Mouse (Mus musculus) heart, adult 11 months (tissue): ENCODE measurements around the gene Ttll8.
A peak's percentile ranks its signal among the peaks of the same experiment; 100 is the strongest.

Source experiments
- DNase-seq: peaks from one replicate; pipeline ENCODE4 v3.0.0; 2022

Ttll8 gene

DNA sequence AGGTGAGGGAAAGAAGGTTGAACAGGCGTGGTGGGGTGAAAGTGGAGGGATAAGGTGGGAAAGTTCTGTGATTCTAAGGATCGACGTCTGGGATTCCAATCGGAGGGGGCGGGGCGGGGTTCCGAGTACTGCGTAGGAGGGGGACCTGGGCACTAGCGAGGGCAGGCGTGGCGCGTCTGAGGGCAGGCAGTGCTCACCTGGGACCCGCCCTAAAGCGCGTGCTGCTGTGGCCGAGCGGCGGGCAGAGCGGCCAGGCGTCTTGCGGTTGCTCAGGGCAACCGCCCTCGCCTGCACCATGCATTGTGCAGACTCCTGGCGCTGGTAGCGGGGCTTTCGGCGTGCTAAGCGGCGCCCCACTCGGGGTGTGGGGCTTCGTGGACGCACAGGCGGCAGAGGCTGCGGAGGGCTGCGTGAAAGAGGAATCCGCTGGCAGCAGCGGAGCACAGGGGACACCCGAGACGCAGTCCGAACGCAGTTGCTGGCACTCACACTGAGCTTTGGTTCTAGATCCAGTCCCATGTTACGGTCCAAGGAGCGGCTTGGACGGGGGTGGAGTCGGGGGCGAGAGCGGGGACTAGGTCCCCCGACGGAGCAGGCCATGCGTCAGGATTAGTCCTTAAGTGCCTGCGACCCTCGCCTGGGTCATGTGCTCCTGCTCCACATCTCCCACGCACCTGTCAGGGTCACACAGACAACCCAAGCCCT, at the start of gene Ttll8:
Ttll8 (minus strand) TSS at position 51 of the 705 bp plus-strand sequence.
- DNase-seq = peak; percentile 82

DNA sequence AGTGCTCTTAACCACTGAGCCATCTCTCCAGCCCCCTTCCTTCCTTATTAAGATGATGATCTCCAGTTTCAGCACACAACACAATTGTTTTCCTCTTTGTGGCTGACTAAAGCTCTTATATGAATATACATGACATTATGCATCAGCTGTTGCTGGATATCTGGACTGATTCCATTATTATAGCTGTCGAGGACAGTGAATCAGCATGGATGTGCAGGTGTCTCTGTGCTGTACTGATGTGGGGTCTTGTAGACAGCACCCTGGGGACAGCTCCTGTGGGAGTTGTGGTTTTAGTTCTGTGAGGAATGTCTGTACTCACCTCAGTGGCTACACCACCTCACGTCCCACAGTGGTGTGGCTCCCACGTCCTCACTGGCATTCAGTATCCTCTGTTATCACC, 47.0 kb upstream of the Ttll8 start:
- no peak for DNase-seq

DNA sequence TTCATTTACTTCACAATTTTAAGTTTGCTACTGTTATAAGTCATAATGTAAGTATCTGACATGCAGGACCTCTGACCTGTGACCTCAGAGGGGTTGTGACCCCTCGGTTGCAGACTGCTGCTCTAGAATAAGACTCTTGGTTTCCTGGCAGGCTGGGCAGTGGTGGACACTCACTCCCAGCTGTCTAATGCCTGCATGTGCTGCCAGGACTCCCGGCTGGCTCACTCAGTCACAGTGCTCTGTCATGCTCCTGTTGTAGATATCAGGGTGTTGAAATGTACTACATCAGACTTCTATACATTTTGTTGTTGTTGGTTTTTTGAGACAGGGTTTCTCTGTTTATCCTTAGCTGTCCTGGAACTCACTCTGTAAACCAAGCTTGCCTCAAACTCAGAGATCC, 46.1 kb upstream of the Ttll8 start:
- no peak for DNase-seq

DNA sequence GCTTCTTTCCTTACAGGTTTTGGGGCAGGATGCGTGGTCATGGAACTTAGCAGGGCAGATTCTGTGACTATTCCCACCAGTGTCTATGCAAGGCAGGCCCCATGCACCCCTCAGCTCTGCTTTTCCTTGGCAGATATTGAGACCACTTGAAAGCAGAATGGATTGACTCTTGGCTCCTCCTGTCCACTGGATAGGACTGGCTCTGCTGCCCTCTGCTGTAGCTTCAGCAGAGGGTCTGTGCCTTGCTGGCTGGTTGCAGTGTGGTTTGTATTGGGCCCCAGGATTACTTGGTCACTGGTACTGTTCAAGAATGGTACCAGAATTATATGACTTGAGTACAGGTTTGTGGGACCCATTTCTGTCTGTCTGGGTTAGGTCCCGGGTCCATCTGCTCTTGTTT, 44.9 kb upstream of the Ttll8 start:
- DNase-seq = no peak

DNA sequence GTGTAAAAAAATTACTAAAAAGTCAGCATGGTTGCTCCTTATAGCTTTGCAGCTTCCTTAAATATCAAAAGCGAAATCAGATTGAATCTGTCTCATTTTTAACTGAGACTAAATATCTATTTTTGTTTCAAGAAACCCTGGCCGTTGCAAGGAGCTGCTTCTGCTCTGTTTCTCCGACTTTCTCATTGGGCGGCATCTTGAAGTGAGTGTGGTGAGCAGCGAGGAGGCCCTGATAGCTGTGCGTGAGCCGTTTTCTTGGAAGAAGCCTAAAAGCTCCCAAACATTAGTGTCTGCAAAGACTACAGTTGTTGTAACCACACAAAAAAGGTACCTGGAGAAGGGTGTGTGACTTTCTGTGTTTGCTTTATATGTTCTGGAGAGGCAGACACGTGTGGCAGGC, 44.4 kb upstream of the Ttll8 start:
- no peak for DNase-seq

DNA sequence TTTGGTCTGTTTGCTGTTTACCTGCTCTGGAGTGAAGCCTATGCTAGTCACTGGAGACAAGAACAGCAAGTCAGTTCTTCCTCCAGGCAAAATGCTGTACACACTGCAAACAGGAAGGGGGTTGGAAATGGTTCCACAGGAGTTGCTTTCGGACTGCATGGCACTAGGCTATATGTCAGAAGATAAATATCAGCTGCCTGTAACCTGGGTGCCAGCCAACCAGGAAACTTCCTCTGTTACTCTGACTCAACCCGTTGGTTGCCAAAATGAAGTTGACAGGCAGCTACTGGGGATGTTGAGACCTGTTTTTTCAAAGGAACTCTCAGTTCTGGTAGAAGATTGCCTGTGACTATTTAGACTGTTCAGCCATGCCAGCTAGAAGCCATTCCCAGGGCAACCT, 35.0 kb upstream of the Ttll8 start:
- no peak for DNase-seq

DNA sequence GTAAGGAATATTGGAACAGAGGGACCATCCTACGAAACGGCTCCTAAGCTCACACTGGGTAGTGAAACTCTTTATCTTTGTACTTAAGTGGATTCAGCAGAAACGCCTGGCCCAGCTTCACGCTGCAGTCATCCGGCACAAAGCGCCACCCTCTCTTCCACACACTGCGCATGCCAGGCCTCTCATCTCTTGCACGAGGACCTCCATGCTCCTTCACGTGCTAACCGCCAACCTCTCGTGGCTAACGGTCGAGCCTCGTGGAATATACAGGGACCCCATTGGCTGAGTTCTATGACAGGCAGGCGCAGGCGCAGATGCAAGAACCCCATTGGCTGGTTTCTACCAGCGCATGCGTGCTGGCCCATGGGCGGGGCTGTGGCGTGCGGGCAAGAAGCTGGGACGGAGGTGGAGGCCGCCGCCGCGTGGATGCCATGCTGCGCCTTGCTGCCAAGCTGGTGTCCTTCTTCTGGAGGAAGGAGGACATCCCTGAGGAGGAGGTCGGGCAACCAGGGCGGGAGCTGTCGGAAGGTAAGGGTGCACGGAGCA, 28.4 kb upstream of the Ttll8 start, which contains the start of gene Mov10l1:
Mov10l1 (plus strand) TSS at position 376 of the 546 bp plus-strand sequence.
- DNase-seq = peak; percentile 91

DNA sequence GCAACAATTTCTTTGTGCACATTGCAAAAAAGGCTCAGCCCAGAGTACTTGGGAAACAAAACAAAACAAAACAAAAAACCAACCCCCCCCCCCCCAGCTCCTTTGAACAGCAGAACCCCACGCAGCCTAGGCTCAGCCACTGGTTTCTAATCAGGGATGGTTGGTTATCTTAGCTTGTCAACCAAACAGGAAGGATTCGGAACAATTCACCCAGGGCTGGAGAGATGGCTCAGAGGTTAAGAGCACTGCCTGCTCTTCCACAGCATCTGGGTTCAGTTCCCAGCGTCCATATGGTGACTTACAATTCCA, 24.9 kb upstream of the Ttll8 start:
- no peak for DNase-seq

DNA sequence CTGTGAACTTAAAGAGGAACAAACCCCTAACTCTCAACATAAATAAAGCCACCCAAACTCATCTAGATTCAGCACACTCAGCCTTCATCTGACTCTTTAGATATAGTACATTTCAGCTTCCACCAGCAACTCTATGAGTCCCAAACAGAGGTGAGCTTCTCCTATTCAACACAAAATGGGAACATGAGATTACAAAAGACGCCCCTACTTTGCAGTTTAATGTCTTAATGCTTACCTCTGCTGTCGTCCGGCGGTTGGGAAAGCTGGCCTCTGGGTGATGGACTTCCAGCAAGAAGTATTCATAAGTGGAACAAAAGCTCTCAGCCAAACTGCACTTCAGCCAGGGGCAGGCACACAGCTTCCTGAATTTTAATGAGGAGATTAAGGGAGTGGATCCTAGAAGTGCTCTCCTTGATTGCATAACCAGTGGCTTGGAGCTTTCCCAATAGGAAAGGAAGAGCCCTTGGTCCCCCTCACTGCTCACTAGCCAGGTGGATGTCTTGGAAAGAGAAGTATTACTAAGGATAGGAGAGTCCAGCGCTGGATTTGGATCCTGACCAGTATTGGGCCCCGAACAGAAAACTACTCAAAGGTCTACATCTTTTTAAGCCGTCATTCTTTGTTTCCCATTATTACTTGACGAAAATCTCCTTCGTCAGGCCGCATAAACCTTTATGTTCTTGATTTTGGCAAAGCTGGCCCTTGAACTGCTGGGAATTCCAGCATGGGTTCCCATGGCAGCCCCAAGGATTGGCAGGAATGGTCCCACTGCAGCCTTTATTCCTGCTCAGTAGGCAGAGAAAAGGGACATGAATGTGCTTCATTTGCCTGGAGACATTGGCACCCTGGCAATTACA, 24.3 kb upstream of the Ttll8 start, which contains the start of gene Mlc1:
Mlc1 (minus strand) TSS at position 727 of the 857 bp plus-strand sequence.
- no peak for DNase-seq

DNA sequence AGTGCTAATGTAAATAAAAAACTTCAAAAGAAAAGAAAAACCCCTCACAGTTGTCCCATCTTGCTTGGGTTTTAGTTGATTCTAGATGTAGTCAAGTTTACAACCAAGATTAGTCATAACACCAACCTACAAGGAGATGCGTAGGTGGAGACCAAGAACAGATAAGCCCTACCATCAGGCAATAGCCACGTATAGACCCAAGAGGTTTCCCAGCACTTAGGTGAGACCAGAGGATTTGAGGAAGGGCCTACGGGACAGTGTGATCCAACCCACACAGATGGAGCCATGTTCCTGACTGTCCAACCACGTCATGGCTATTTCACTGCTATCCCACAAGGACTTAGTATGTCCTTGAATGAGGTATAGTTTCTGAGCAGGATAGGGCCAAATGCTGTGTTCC, 18.1 kb upstream of the Ttll8 start:
- DNase-seq = no peak

DNA sequence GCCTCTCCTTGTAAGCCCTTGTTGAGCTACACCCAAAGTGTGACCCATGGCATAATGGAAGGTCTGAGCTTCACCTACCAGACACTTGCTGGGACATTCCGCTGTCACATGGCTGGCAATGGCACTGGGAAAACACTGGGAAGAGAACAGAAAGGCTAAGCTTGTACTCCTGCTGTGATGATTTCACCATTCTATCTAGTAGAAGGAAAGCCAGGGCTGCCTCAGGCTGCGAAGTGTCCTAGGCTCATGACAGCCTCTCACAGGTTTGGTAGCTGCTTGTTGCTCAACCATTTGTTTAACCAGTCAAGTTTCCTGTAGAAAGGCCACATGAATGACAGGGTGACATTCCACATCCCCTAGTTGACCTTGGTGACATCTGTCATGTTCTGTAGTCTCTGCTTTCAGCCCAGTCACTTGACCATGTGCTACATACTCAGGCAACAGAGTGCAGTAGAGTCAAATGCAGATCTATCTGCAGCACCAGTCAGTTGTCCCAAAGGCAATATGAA, 9.9 kb upstream of the Ttll8 start:
- no peak for DNase-seq

DNA sequence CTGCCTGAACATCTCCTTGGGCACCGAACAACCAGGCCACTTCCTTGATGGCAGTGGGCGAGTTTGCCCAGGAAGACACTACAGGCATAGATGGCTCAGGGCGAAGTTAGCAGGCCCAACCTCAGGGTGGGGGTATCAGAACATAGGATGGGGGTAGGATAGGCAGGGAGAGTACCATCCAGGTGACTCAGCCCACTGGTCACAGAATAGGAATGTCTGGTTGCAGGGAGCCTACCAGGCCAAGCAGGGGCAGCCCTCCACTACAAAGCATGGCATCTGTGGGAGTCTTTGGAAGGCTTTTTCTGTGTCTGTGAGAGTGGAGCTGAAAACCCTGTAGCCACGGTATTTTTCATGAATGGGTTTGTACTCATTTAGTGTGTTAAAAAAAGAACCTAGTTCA, 3.3 kb upstream of the Ttll8 start:
- DNase-seq = no peak

DNA sequence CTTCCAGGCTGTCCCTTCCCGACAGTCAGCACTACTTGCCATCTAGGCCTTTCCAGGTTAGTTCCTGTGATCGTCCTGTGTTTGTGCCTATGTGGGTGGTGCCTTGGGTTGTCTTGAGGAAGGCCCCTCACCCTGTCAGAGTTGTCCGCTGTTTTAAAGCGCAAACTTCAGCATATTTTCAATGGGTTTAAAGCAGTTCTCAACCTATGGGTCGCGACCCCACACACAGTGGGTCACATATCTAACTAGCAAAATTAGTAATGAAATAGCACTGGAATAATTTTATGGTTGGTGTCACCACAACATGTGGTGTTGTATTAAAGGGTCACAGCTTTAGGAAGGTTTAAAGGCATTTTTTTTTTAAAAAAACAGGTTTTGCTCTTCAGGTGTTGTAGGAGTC, 1.1 kb upstream of the Ttll8 start:
- peak; percentile 80 for DNase-seq

DNA sequence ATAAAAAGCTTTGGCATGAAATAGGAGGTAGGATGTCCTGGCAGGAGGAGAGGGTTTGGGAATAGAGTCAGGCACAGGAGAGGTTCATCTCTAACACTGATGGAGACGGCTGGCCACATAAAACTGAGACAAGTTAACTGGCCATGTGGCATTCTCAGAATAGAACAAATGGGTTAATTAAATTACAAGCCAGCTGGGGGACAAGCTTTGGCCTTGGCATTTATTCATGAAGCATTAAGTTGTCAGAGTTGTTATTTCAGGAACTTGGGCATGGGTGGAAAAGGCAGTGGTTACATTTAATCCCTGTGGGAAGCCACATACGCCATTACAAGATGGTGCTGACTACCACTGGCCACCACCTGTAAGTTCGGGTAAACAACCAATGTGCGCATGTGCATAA, 3.0 kb downstream of the Ttll8 start:
- DNase-seq = no peak

DNA sequence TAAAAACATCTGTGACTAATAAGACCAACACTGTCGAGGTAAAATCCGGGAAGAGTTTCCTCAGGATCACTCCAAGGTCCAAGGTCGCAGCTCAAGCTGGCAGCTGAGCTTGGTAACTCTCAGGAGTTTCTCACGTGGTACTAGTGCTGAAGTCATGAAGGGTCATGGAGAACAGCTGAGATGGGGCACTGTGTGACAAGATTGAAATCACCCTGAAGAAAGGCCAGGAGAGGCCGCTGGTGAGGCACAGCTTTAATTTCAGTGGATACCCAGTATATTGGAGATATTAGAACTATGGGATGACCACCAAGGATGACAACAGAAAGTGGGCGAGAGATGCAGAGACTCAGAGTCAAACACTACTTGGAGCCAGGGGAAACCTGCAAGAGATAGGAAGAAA, 7.4 kb downstream of the Ttll8 start:
- peak; percentile 78 for DNase-seq

DNA sequence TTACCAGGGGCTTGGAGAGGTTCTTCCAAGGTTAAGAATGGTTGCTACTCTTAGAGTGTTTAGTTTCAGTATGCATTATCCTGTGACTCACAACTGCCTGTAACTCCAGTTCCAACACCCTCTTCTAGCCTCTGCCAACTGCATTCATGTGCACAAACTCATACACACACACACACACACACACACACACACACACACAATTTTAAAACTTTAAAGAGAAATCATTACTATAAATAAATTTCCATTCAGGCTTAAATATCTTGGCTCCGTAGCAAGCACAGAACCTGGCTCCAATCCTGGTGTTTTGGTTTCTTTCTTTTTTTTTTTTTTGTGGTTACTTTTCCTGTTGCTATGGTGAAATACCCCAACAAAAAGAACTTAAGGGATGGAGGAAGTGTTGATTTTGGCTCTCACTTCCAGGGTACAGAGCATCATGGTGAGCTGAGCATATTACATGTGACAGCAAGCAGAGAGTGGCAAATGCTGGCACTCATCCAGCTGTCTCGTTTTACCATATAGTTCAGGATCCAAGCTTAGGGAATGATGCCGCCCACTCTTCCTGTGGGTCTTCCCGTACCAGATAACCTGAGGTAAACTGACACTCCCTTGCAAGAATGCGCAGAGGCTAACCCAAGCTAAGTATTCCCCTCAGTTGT, 10.2 kb downstream of the Ttll8 start:
- peak; percentile 88 for DNase-seq

DNA sequence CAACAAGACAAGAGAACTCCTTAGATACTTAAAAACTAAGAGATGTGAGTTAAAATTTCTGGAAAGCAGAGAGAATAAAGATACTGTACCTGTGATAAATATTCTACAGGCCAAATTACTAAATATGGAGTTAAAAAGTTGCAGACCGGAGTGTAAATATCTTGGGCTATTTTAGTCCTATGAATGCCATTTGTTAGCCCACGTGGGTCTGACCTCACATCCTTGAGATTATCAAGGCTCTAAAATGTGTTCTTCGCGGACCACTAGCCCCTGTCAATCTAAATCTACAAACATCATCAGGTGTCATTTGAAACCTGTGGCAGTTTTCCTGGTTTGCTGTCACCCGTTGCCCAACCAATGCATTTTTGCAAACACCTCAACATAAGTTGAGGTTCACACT, 11.4 kb downstream of the Ttll8 start:
- peak; percentile 21 for DNase-seq

DNA sequence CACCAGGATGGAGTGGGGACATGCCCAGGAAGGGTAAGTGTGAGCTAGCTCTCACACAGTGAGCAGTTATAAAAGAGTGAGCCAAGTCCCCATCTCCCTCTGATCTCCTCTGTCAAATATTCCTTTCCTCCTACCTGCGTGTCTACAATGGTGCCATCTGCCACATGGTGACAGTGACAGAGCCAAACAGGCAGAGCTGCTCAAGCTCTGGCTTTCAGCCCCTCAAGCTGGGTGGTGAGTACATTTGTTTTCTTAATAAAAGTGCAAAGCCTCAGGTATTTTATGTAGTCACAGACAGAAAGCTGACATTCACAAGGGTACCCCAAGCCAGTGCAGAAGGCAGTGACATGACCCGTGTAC, 16.9 kb downstream of the Ttll8 start:
- peak; percentile 55 for DNase-seq

DNA sequence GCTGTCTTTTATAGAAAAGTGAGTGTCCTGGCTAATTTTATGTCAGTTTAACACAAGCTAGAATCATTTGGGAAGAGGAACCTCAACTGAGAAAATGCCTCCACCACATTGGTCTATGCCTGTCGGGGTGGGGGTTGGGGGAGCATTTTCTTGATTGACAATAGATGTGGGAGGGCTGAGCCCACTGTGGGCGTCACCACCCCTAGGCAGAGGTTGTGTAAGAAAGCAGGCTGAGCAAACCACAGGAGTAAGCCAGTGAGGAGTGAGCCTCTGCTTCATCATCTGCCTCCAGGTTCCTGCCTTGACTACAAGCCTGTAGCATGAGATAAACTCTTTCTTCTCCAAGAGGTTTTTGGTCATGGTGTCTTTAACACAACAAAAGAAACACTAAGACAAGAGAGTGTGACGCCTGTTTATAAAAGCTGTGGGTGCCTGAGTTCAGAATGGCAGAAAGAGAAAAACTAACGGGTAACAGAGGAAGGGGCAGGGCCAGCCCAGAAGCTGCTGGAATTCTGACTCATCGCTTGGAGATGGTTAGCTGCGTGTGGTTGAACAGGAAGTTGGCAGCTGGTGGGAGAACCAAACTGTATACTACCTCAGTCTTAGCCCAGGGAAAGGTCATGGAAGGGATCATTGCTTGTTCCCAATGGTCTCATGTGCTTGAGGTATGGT, 17.5 kb downstream of the Ttll8 start:
- peak; percentile 81 for DNase-seq

DNA sequence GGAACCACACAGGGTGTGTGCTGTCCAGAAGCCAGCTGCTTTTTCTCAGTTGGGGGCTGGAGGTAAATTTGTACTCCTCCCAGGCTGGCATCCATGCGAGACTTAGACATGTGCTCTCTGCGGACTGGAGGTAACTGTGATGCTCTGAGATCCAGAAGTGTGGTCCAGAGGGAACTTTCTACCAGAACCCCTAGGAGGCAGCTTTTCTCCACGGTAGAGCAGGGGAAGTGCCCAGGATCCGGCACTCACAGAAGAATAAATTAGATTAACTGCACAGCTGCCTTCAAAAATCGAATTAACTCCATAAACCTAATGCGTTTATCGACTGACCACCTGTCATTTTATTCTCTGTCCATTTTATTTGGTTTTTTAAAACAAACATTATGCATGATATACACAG, 20.1 kb downstream of the Ttll8 start:
- peak; percentile 73 for DNase-seq

DNA sequence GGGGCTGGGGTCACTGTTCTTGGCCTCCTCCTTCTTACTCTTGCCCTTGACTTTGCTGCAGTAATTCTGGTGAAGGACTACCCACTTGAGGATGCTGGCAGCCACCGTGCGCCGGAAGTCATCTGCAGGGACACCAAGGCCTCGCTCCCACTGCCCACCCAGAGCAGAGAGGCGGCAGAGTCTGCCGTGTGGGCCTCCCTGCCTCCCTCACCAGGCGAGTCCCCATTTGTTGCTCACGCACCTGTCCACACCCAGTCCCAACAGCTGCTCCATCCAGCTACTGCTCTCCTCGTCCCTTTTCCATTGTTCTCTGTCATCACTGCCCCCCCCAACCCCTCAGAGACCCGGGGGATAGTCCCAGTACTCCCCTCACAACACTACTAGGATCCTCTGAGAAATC, 21.6 kb downstream of the Ttll8 start:
- peak; percentile 82 for DNase-seq

DNA sequence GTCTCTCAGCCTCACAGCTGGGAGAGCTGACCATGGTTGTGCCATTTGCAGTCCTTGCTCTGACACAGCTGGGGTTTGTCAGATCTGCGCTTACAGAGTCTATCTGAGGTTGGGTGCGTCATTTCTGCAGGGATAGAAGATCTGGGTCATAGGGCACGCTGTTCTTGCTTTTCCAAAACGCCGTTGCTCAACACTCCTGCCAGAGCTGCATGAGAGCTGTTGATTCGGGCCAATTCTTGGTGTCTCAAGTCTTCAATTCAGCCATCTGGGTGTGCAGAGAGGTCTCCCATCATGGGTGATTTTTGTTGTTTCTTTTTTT, 32.3 kb downstream of the Ttll8 start:
- DNase-seq = peak; percentile 98
